Mouse (Mus musculus) kidney, adult 2 months (tissue): Measurements from ENCODE around the gene Bloc1s1. TPM values are rescaled to one million over a fixed set of nuclear protein-coding genes. Genes with fewer than 3 reads are reported as not detected.

Source experiments
- DNase-seq: peaks from one replicate; pipeline ENCODE4 v3.0.0; 2021
- H3K27ac ChIP-seq: fragments of 200-500 bp; 2 replicates; pipeline ENCODE4 v1.5.1; 2012; ENCODE audit warnings: low read depth, low read length, control low read depth, inconsistent platforms; ENCODE audit not compliant: insufficient read depth
- H3K27me3 ChIP-seq: fragments of 200-500 bp; replicated peaks from 2 replicates; pipeline ENCODE4 v1.6.1; 2012; ENCODE audit warnings: mild to moderate bottlenecking, moderate library complexity, low read length, inconsistent platforms; ENCODE audit not compliant: control insufficient read depth, insufficient read depth
- H3K36me3 ChIP-seq: fragments of 200-500 bp; 2 replicates; pipeline ENCODE4 v1.6.1; 2012; ENCODE audit warnings: mild to moderate bottlenecking, moderate library complexity, low read length, inconsistent platforms; ENCODE audit not compliant: control insufficient read depth, insufficient read depth
- H3K4me1 ChIP-seq: fragments of 200-500 bp; 2 replicates; pipeline ENCODE4 v1.6.1; 2011; ENCODE audit warnings: low read length; ENCODE audit not compliant: control insufficient read depth, insufficient read depth
- H3K4me3 ChIP-seq: fragments of 200-500 bp; 2 replicates; pipeline ENCODE4 v1.5.1; 2011; ENCODE audit warnings: mild to moderate bottlenecking, low read depth, low read length, control low read depth; ENCODE audit not compliant: insufficient read depth
- CTCF ChIP-seq: fragments of 200-500 bp; conservative IDR thresholded peaks from 2 replicates; pipeline ENCODE4 v1.5.1; 2011; ENCODE audit warnings: low read depth, mild to moderate bottlenecking, control low read depth, low read length, moderate library complexity, mixed read lengths; ENCODE audit not compliant: insufficient read depth, insufficient read length
- POLR2A ChIP-seq: fragments of 200-500 bp; IDR thresholded peaks from one replicate; pipeline ENCODE4 v1.6.1; 2011; ENCODE audit warnings: low read depth, low read length, control low read depth
- WGBS: fragments of 180-500 bp; shearing (Covaris S2); methylation state at CpG from one replicate; pipeline ENCODE4 v1.1.7; 2018; 5-methylcytosine and 5-hydroxymethylcytosine counted together
- polyA plus RNA-seq: library from polyadenylated mRNA; depleted of rRNA; stranded (reverse); fragments of >200 nt; gene quantifications from 2 replicates; pipeline ENCODE4 v1.2.3, GENCODE M21; 2012; rRNA removed

Bloc1s1 gene
- polyA plus RNA-seq: 339 and 365 TPM in 2 replicates

GRCm38 (mm10) chr10:128923935-128924334, at the start of gene Bloc1s1:
Bloc1s1 (minus strand) TSS chr10:128924035.
- Histone ChIP-seq H3K36me3 (no peaks in the 10 kb centered on the region), H3K27ac (peak within 1 kb of the TSS; percentile 98), H3K27me3 (no peaks in the 10 kb centered on the region), H3K4me3 (peak within 1 kb of the TSS; percentile 65), H3K4me1 (peaks cover 38% of the 10 kb centered on the region)
- no peak for TF ChIP-seq CTCF
- WGBS: 52% methylated on average over 9 of the region's 9 CpGs
- no peak for DNase-seq

- H3K27ac ChIP-seq: no peak overlapping the region
- no peaks in the 10 kb centered on the region for H3K27me3 ChIP-seq
- TF ChIP-seq POLR2A: no peak
- TF ChIP-seq CTCF: no peak
- WGBS: 79% methylated on average over 4 of the region's 4 CpGs
- DNase-seq: no peak
- no peaks in the 10 kb centered on the region for H3K4me1 ChIP-seq
- H3K36me3 ChIP-seq: no peaks in the 10 kb centered on the region
- H3K4me3 ChIP-seq: no peak overlapping the region
Measured at GRCm38 (mm10) chr10:128972841-128973240, 49.0 kb upstream of the Bloc1s1 start.

GRCm38 (mm10) chr10:128970740-128971250, 47.0 kb upstream of the Bloc1s1 start:
- 41% methylated on average over 1 of the region's 1 CpGs for WGBS
- no peak for DNase-seq
- H3K27ac ChIP-seq: no peak overlapping the region
- H3K36me3 ChIP-seq: no peaks in the 10 kb centered on the region
- no peaks in the 10 kb centered on the region for H3K4me1 ChIP-seq
- H3K27me3 ChIP-seq: no peaks in the 10 kb centered on the region
- TF ChIP-seq POLR2A: no peak
- TF ChIP-seq CTCF: no peak
- H3K4me3 ChIP-seq: no peak overlapping the region

- TF ChIP-seq POLR2A (no peak), CTCF (no peak)
- no peak overlapping the region for H3K27ac ChIP-seq
- H3K36me3 ChIP-seq: no peaks in the 10 kb centered on the region
- peaks cover 14% of the 10 kb centered on the region; the same call in 1 of the 2 replicates for H3K4me1 ChIP-seq
- H3K27me3 ChIP-seq: no peaks in the 10 kb centered on the region
- no peak for DNase-seq
- WGBS: 16% methylated on average over 1 of the region's 1 CpGs
- H3K4me3 ChIP-seq: no peak overlapping the region
Measured at GRCm38 (mm10) chr10:128968341-128968749, 44.5 kb upstream of the Bloc1s1 start.

GRCm38 (mm10) chr10:128965871-128966270, 42.0 kb upstream of the Bloc1s1 start:
- 73% methylated on average over 6 of the region's 6 CpGs for WGBS
- Histone ChIP-seq H3K4me3 (no peak overlapping the region), H3K27ac (peak overlapping the region; percentile 84), H3K4me1 (peaks cover 14% of the 10 kb centered on the region; the same call in 1 of the 2 replicates), H3K27me3 (no peaks in the 10 kb centered on the region), H3K36me3 (no peaks in the 10 kb centered on the region)
- no peak for TF ChIP-seq POLR2A
- TF ChIP-seq CTCF: no peak
- DNase-seq: no peak

GRCm38 (mm10) chr10:128964961-128965360, 41.1 kb upstream of the Bloc1s1 start:
- WGBS: 27% methylated on average over 2 of the region's 2 CpGs
- peak; percentile 89 for DNase-seq

GRCm38 (mm10) chr10:128960590-128961584, 37.1 kb upstream of the Bloc1s1 start, which contains the start of gene Mettl7b:
Mettl7b (minus strand) TSS chr10:128960988.
- H3K27ac ChIP-seq: peak within 1 kb of the TSS; percentile 94
- TF ChIP-seq POLR2A (peak; percentile 52), CTCF (no peak)
- H3K36me3 ChIP-seq: no peaks in the 10 kb centered on the region
- 56% methylated on average over 12 of the region's 12 CpGs for WGBS
- H3K4me1 ChIP-seq: peaks cover 14% of the 10 kb centered on the region; the same call in 1 of the 2 replicates
- no peaks in the 10 kb centered on the region for H3K27me3 ChIP-seq
- peak; percentile 90 for DNase-seq
- H3K4me3 ChIP-seq: peak within 1 kb of the TSS; percentile 47

More at GRCm38 (mm10) chr10:128964961-128965360, 41.1 kb upstream of the Bloc1s1 start:
- TF ChIP-seq POLR2A: no peak
- no peak for TF ChIP-seq CTCF
- no peaks in the 10 kb centered on the region for H3K36me3 ChIP-seq
- no peaks in the 10 kb centered on the region for H3K27me3 ChIP-seq
- H3K4me1 ChIP-seq: peaks cover 14% of the 10 kb centered on the region; the same call in 1 of the 2 replicates
- peak overlapping the region; percentile 88 for H3K27ac ChIP-seq
- no peak overlapping the region for H3K4me3 ChIP-seq
